Mouse (Mus musculus): ENCODE measurements around the gene Ciita.

- peak; percentile 73 for TF ChIP-seq CTCF (IDR thresholded peaks at IDR 0.05; ENCODE audit: low read depth)
- TF ChIP-seq EP300 (IDR thresholded peaks at IDR 0.05; ENCODE audit: low read depth) = no peak
Observed at GRCm38 (mm10) chr16:10571820-10572219, 92.0 kb downstream of the Ciita start.
